Mouse (Mus musculus) limb, embryonic 13.5 days (tissue): ENCODE measurements at regions not wholly inside any gene's neighbourhood (a gene's known extent, or its start where the extent isn't known, plus 50 kb on each side); places are given as distances from the start of the nearest gene placed in this dataset.

Experiments
- ATAC-seq: fragments of 200-750 bp; cut with Nextera tagmentation; 2 replicates; pipeline ENCODE4 v1.8.0; 2017; ENCODE audit warnings: low read depth, moderate number of reproducible peaks, moderate TSS enrichment; ENCODE audit not compliant: low FRiP score
- H3K27ac ChIP-seq: fragments of 300-500 bp; sonication (generic); 2 replicates; pipeline ENCODE4 v1.5.1; 2015; ENCODE audit warnings: inconsistent platforms, mild to moderate bottlenecking, moderate library complexity
- H3K27me3 ChIP-seq: fragments of 300-500 bp; sonication (generic); 2 replicates; pipeline ENCODE4 v1.6.1; 2015; ENCODE audit warnings: mild to moderate bottlenecking, inconsistent platforms
- H3K36me3 ChIP-seq: fragments of 300-500 bp; sonication (generic); 2 replicates; pipeline ENCODE4 v1.6.1; 2015; ENCODE audit warnings: inconsistent platforms, mild to moderate bottlenecking, moderate library complexity
- H3K4me1 ChIP-seq: fragments of 300-500 bp; sonication (generic); 2 replicates; pipeline ENCODE4 v1.6.1; 2015; ENCODE audit warnings: inconsistent platforms
- H3K4me2 ChIP-seq: fragments of 300-500 bp; sonication (generic); replicated peaks from 2 replicates; pipeline ENCODE4 v1.6.1; 2015; ENCODE audit warnings: inconsistent platforms, mild to moderate bottlenecking, moderate library complexity
- H3K4me3 ChIP-seq: fragments of 300-500 bp; sonication (generic); 2 replicates; pipeline ENCODE4 v1.5.1; 2015; ENCODE audit warnings: moderate library complexity, mild to moderate bottlenecking, inconsistent platforms
- H3K9ac ChIP-seq: fragments of 300-500 bp; sonication (generic); 2 replicates; pipeline ENCODE4 v1.6.1; 2015; ENCODE audit warnings: mild to moderate bottlenecking, inconsistent platforms
- H3K9me3 ChIP-seq: fragments of 300-500 bp; sonication (generic); 2 replicates; pipeline ENCODE4 v1.6.1; 2016; ENCODE audit warnings: inconsistent platforms
- WGBS: fragments of 180-500 bp; shearing (Covaris S2); methylation state at CpG from one replicate; pipeline ENCODE4 v1.1.7; 2015; 5-methylcytosine and 5-hydroxymethylcytosine counted together

DNA sequence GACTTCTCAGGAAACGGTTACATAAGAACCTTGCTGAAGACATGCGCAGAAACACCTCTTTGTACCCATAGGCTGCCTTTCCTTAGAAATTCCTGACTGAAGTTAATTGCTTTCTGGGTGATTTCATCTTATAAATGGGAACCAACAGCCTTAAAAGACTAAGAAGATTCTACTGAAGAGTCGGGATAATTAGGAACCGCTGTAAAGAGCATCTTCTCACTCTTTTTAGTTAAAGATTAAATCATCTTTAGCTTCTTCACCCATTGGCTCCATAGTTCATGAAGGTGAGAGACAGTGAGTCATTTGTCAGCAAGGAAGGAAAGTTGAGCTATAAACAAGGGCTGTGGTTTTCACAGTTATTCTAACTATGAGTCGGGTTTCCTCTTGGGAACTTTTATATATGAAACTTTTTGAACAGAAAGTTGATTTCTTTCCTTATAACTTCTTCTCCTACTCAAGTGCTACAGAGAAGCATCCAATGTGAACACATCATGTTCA lies 93.1 kb downstream of the Car2 start:
- no peak overlapping the region for H3K9ac ChIP-seq
- WGBS: 88% methylated on average over 5 of the region's 5 CpGs
- no peak for ATAC-seq

GRCm38 (mm10) chr3:14989635-14990034 lies 103.6 kb downstream of the Car2 start:
- H3K27ac ChIP-seq: no peak overlapping the region

More for the DNA sequence above, 93.1 kb downstream of the Car2 start:
- H3K4me2 ChIP-seq: no peak overlapping the region
- no peaks in the 10 kb centered on the region for H3K36me3 ChIP-seq
- no peaks in the 10 kb centered on the region for H3K9me3 ChIP-seq
- no peak overlapping the region for H3K4me3 ChIP-seq
- H3K27me3 ChIP-seq: no peaks in the 10 kb centered on the region
- H3K27ac ChIP-seq: no peak overlapping the region
- no peaks in the 10 kb centered on the region for H3K4me1 ChIP-seq

DNA sequence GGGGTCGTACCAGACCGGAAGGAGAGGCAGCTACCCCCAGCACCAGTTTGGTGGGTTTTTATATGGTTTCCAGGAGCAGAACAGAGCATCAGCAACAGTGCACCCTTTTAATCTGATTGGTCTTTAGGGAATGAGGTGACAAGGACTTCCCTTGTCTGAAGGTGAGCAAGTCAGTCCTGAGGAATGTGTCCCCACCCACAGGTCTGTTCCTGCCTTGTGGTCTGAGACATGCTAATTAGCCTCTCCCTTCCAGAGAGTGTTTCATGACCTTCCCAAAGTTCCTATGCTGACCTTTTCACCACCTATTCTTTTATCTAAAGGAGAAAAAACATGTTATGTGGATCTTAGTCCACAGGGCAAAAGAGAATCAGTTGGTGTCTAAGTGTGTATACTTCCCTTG lies 107.9 kb downstream of the Car2 start:
- Histone ChIP-seq H3K27me3 (no peaks in the 10 kb centered on the region), H3K9me3 (no peaks in the 10 kb centered on the region), H3K27ac (no peak overlapping the region), H3K4me1 (peaks cover 3% of the 10 kb centered on the region; the same call in 1 of the 2 replicates), H3K4me2 (no peak overlapping the region), H3K9ac (no peak overlapping the region), H3K4me3 (no peak overlapping the region), H3K36me3 (no peaks in the 10 kb centered on the region)
- ATAC-seq: no peak
- 56% methylated on average over 2 of the region's 2 CpGs for whole genome bisulfite sequencing

More at GRCm38 (mm10) chr3:14989635-14990034, 103.6 kb downstream of the Car2 start:
- Histone ChIP-seq H3K4me3 (no peak overlapping the region), H3K27me3 (no peaks in the 10 kb centered on the region), H3K36me3 (no peaks in the 10 kb centered on the region), H3K4me1 (peaks cover 3% of the 10 kb centered on the region; the same call in 1 of the 2 replicates), H3K9me3 (no peaks in the 10 kb centered on the region), H3K9ac (no peak overlapping the region), H3K4me2 (no peak overlapping the region)
- 64% methylated on average over 3 of the region's 3 CpGs for WGBS
- no peak for ATAC-seq

DNA sequence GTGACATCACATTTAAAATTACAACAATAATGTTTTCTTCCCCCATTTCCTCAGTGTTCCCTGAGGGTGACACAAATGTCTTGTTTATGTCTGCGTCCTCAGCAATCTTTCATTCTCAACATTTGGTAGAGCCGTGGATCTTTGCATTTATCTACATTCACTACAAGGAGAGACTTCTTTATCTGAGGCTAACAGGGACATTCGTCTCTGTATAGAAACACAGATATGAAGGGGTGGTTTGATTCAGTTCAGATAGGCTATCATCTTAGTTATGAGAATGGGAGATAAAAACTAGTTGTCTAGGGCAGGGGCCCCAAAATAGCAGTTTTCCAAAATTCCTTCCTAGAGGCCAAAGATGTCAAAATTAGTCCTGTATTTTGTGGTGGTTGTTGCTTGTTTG lies 111.2 kb downstream of the Car2 start:
- H3K4me1 ChIP-seq: peaks cover 3% of the 10 kb centered on the region; the same call in 1 of the 2 replicates
- no peak overlapping the region for H3K4me2 ChIP-seq
- no peak overlapping the region for H3K9ac ChIP-seq
- no peaks in the 10 kb centered on the region for H3K36me3 ChIP-seq
- no peaks in the 10 kb centered on the region for H3K27me3 ChIP-seq
- H3K9me3 ChIP-seq: no peaks in the 10 kb centered on the region
- WGBS: 82% methylated on average over 3 of the region's 3 CpGs
- no peak for ATAC-seq
- no peak overlapping the region for H3K4me3 ChIP-seq
- no peak overlapping the region for H3K27ac ChIP-seq

DNA sequence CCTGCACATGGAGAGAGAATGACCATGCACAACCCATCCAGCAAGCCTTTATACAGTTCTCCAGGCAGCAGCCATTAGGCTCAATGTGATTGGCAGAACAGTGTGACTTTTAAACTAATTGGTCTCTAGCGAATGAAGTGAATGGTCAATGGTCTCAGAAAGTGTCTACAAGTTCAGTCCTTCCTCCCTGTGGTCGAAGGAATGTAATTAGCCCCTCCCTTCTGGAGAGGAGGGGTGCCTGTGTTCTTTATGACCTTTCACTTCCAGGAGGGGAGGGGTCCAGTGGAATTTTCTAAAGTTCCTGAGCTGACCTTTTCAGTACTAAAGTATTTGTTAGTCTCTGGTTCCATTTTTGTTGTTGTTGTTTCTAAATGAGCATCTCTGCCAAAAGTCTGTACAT lies 112.4 kb downstream of the Car2 start:
- H3K36me3 ChIP-seq: no peaks in the 10 kb centered on the region
- H3K27me3 ChIP-seq: no peaks in the 10 kb centered on the region
- no peak overlapping the region for H3K4me3 ChIP-seq
- peaks cover 3% of the 10 kb centered on the region; the same call in 1 of the 2 replicates for H3K4me1 ChIP-seq
- no peak overlapping the region for H3K9ac ChIP-seq
- no peaks in the 10 kb centered on the region for H3K9me3 ChIP-seq
- ATAC-seq: no peak
- WGBS: 23% methylated on average over 2 of the region's 2 CpGs
- H3K4me2 ChIP-seq: no peak overlapping the region
- H3K27ac ChIP-seq: no peak overlapping the region

DNA sequence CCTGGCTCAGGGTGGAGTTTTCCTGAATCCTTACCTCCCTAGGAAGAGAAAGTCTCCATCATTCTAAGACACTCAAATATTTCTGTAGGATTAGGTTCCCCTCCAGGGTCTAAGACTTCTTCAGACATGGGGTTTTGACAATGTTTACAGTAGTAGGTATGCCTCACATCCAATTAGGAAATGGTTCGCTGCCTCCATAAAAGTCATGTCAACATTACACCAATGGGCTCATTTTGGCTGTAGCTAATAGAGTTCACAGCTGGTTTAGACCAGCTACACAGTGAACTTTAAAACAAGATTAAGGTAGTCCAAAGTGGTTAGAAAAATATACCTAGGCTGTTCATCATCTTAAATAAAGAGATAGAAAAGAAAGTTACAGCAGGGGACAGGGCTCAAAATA lies 113.3 kb downstream of the Car2 start:
- ATAC-seq: no peak
- H3K4me2 ChIP-seq: no peak overlapping the region
- H3K27ac ChIP-seq: no peak overlapping the region
- no peak overlapping the region for H3K4me3 ChIP-seq
- 64% methylated on average over 1 of the region's 1 CpGs for WGBS
- H3K4me1 ChIP-seq: no peaks in the 10 kb centered on the region
- H3K9ac ChIP-seq: no peak overlapping the region
- H3K36me3 ChIP-seq: no peaks in the 10 kb centered on the region
- H3K27me3 ChIP-seq: no peaks in the 10 kb centered on the region
- no peaks in the 10 kb centered on the region for H3K9me3 ChIP-seq

GRCm38 (mm10) chr3:14999914-15000313 lies 113.8 kb downstream of the Car2 start:
- H3K27me3 ChIP-seq: no peaks in the 10 kb centered on the region
- no peaks in the 10 kb centered on the region for H3K36me3 ChIP-seq
- H3K27ac ChIP-seq: no peak overlapping the region
- H3K4me2 ChIP-seq: no peak overlapping the region
- no peak for ATAC-seq
- H3K4me3 ChIP-seq: no peak overlapping the region
- H3K4me1 ChIP-seq: no peaks in the 10 kb centered on the region
- H3K9ac ChIP-seq: no peak overlapping the region
- H3K9me3 ChIP-seq: no peaks in the 10 kb centered on the region

- no peaks in the 10 kb centered on the region for H3K4me1 ChIP-seq
- WGBS: 6% methylated on average over 3 of the region's 3 CpGs
- no peak overlapping the region for H3K27ac ChIP-seq
- no peaks in the 10 kb centered on the region for H3K36me3 ChIP-seq
- no peaks in the 10 kb centered on the region for H3K9me3 ChIP-seq
- H3K27me3 ChIP-seq: no peaks in the 10 kb centered on the region
- H3K4me2 ChIP-seq: no peak overlapping the region
- no peak overlapping the region for H3K9ac ChIP-seq
- no peak overlapping the region for H3K4me3 ChIP-seq
- ATAC-seq: no peak
Observed at GRCm38 (mm10) chr3:15000657-15001056, 114.6 kb downstream of the Car2 start.

- no peaks in the 10 kb centered on the region for H3K4me1 ChIP-seq
- no peak overlapping the region for H3K4me2 ChIP-seq
- H3K9me3 ChIP-seq: no peaks in the 10 kb centered on the region
- no peaks in the 10 kb centered on the region for H3K27me3 ChIP-seq
- no peak overlapping the region for H3K4me3 ChIP-seq
- no peaks in the 10 kb centered on the region for H3K36me3 ChIP-seq
- WGBS: 54% methylated on average over 3 of the region's 3 CpGs
- no peak overlapping the region for H3K27ac ChIP-seq
- ATAC-seq: no peak
- no peak overlapping the region for H3K9ac ChIP-seq
Observed at GRCm38 (mm10) chr3:15007821-15008220, 121.7 kb downstream of the Car2 start.

DNA sequence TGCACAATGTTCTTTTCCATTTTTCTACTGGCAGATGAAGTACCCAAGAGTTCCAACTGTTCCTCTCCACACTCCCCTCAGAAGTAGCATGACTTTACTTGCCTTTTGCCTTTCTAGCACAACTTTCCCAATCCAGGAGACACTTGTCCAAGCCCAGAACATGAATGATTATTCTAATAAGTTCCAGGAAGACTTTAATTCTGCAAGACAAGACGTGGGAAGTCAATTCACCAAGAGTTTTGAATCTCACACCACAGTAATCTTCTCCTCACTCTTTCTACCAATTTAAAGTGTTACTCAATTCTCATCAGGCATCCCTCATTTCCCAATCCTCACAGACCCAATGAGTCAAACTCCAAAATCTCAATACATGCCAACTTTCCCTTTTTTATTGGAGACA lies 122.4 kb downstream of the Car2 start:
- H3K4me3 ChIP-seq: no peak overlapping the region
- H3K4me1 ChIP-seq: no peaks in the 10 kb centered on the region
- 70% methylated on average over 1 of the region's 1 CpGs for WGBS
- H3K4me2 ChIP-seq: no peak overlapping the region
- H3K9me3 ChIP-seq: no peaks in the 10 kb centered on the region
- no peak for ATAC-seq
- no peak overlapping the region for H3K27ac ChIP-seq
- no peaks in the 10 kb centered on the region for H3K27me3 ChIP-seq
- no peaks in the 10 kb centered on the region for H3K36me3 ChIP-seq
- no peak overlapping the region for H3K9ac ChIP-seq

GRCm38 (mm10) chr3:15009747-15010146 lies 123.7 kb downstream of the Car2 start:
- WGBS: 88% methylated on average over 2 of the region's 2 CpGs
- no peak for ATAC-seq

GRCm38 (mm10) chr3:15016621-15017020 lies 130.5 kb downstream of the Car2 start:
- H3K9ac ChIP-seq: no peak overlapping the region
- 67% methylated on average over 1 of the region's 1 CpGs for WGBS

More at GRCm38 (mm10) chr3:15009747-15010146, 123.7 kb downstream of the Car2 start:
- H3K4me3 ChIP-seq: no peak overlapping the region
- H3K36me3 ChIP-seq: no peaks in the 10 kb centered on the region
- no peak overlapping the region for H3K4me2 ChIP-seq
- no peaks in the 10 kb centered on the region for H3K4me1 ChIP-seq
- H3K9me3 ChIP-seq: no peaks in the 10 kb centered on the region
- no peak overlapping the region for H3K27ac ChIP-seq
- H3K27me3 ChIP-seq: no peaks in the 10 kb centered on the region
- H3K9ac ChIP-seq: no peak overlapping the region

GRCm38 (mm10) chr3:15022773-15023172 lies 136.7 kb downstream of the Car2 start:
- no peaks in the 10 kb centered on the region for H3K9me3 ChIP-seq
- no peak for ATAC-seq
- H3K9ac ChIP-seq: no peak overlapping the region
- no peaks in the 10 kb centered on the region for H3K27me3 ChIP-seq
- H3K4me1 ChIP-seq: no peaks in the 10 kb centered on the region
- H3K27ac ChIP-seq: no peak overlapping the region
- WGBS: 74% methylated on average over 2 of the region's 2 CpGs
- H3K36me3 ChIP-seq: no peaks in the 10 kb centered on the region
- no peak overlapping the region for H3K4me3 ChIP-seq
- H3K4me2 ChIP-seq: no peak overlapping the region

More at GRCm38 (mm10) chr3:15016621-15017020, 130.5 kb downstream of the Car2 start:
- Histone ChIP-seq H3K4me3 (no peak overlapping the region), H3K27me3 (no peaks in the 10 kb centered on the region), H3K9me3 (no peaks in the 10 kb centered on the region), H3K4me1 (no peaks in the 10 kb centered on the region), H3K36me3 (no peaks in the 10 kb centered on the region), H3K4me2 (no peak overlapping the region), H3K27ac (no peak overlapping the region)
- ATAC-seq: no peak
